Mouse (Mus musculus) effector memory CD4-positive, alpha-beta T cell, adult 7 months (primary cell): Measurements from ENCODE around the gene Gm10382. TPM values are rescaled to one million over a fixed set of nuclear protein-coding genes. Genes with fewer than 3 reads are reported as not detected.

Experiments used
- polyA plus RNA-seq: library from polyadenylated mRNA; unstranded; fragments of 100-300 nt; shearing (Covaris generic); gene quantifications from one replicate; pipeline ENCODE4 v1.2.1, GENCODE M21; 2017

Gm10382 gene
- 10.1 TPM for polyA plus RNA-seq

GRCm38 (mm10) chr5:125389131-125389578 is at the start of gene Gm10382:
Gene Gm10382, plus strand, starts transcription at chr5:125389322.

DNA sequence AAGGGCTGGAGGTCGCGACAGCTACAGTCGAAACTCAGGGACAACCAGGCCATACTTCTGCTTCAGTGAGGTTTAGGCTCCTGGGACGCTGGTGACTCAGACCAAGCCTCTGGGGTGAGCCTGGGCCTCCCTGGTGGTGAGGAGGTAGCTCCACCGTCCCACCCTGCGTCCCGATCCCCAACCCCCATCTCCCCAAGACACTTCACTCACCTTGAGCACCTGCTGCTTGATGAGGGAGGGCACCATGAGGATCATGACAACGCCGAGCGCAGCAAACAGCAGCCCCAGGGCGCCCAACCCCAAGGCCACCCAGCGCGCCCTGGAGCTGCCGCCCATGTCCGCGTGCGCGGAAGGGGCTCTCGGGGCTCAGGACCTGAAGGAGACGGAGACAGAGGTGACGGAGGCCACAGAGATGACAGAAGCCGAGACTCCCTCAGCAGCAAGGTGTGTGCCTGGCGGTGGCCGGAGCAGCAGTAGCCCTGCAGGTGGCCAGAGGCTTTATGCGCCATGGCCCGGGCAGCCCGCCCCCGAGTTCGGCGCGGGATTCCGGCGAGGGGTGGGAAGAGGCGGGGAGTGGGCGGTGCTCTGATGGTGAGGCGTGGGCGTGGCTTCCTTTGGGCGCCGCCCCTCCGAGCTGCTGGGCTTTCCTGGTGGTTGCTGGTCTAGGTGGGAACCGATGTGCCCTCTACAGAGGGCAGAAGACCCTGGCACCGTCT is 48.4 kb upstream of the Gm10382 start, which contains the start of gene Scarb1:
Gene Scarb1 (minus strand): TSS at position 548 of the 716 bp plus-strand sequence.

GRCm38 (mm10) chr5:125389579-125390441 is 688 bp downstream of the Gm10382 start, which contains the start of gene Ubc:
Gene Ubc, minus strand, starts transcription at chr5:125390202.

DNA sequence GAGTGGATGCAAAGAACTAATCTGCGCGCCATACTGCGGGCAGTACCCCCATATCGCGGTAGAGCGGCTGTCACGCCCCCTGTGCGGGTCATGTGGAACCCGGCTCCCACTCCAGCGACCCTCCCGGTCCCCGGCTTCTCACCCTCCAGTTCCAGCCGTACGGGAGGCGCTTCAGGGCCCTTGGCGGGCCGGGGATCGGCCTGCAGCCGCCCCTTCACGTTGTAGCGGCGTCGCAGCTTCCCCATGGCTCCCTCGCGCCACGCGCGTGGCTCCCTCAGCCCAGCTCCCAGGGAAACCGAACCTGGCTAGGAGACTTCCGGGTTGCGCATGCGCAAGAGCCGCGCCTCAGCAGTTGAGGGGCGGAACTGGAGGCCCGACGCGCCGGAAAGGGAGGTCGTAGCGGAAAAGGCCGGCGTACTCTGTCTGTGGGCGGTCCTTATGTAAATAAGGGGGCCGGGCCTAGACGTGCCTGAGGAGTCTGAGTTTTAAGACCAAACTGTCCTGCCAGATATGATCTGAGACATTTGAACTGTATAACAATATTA is 44.7 kb downstream of the Gm10382 start, which contains the start of gene Dhx37:
Gene Dhx37 (minus strand): TSS at position 329 of the 545 bp plus-strand sequence.

Other genes with a start within 250 kb of the Gm10382 start
- gene Ncor2, start 210.1 kb upstream of the Gm10382 start, polyA plus RNA-seq = 13.3 TPM
- gene Scarb1, start 48.2 kb upstream of the Gm10382 start, polyA plus RNA-seq = 9.1 TPM
- gene Ubc, start 880 bp downstream of the Gm10382 start, polyA plus RNA-seq = 3,952 TPM
- 10.9 TPM for gene Dhx37, start 44.8 kb downstream of the Gm10382 start, polyA plus RNA-seq
- 28.5 TPM for gene Bri3bp, start 52.2 kb downstream of the Gm10382 start, polyA plus RNA-seq
- gene Aacs, start 86.5 kb downstream of the Gm10382 start, polyA plus RNA-seq = 36.1 TPM
- 0.21 TPM for gene Tmem132b, start 142.5 kb downstream of the Gm10382 start, polyA plus RNA-seq